Mouse (Mus musculus) mature B cell (primary cell): Measurements from ENCODE around the gene Zc3h4.

Experiments
- in situ Hi-C: fragments of 300-500 bp; cut with MboI; formaldehyde crosslinking; loops from 2 replicates; pipeline ENCODE4 v1.14.3; 2019

Gene Zc3h4

DNA sequence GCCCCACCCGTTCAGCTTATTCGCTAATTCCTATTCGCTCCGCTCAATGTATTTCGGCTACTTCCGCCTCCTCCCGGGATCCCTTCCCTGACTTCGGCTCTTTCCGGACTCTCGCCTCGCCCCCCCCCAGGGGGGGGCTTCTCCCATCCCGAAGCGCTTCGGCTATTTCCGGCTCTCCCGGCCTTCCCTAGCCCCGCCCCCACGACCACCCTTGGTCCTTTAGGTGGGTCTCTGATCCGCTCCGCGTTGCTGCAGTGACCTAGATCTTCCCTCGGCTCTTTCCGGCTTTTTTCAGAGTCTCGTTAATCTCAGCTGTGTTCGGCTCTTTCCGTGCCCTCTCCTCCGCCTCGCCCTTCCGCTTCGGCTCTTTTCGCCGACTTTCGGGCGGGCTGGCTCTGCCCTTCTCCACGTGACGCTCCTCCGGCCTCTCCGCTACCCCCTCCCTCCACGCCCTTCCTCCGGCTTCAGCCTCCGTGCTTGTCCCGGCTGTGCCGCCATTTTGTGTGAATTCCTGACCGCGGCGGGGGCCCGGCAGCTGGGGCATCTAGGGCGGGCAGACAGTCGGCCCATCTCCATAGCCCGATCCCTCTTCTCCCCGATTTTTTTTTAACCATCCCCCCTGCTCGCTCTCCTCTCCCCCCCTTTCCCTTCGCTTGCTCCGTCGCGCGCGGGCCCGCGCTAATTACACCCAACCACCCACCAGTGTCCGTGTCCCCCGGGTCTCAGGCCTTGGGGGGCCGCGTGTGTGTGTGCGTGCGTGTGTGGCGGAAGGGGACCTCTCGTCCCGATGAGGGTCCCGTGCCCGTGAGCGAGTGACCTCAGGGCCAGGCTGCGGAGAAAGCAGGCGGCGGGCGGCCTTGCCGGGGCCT is 656 bp upstream of the Zc3h4 start:
- in situ Hi-C loops: no loop called here

DNA sequence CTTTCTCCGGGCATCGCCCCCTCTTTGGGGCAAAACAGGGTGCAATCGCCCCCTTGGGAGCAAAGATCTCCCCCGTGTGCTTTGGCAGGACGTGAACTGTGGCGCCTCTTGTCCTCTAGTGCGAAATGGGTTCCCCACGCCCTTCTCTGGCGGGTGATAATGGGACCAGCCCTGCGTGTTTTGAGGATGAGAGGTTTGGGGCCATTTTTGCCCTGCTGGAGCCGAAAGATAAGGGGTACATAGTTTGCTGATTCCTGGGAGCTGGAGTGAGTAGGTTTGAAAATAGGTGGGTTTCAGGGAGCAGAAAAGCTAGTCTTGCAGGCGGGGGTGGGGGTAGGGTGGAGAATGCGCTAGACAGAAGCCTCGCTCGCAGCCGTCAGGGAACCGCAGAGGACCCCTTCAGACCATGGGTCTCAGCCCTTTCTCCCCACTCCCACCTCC is 1.3 kb downstream of the Zc3h4 start:
- in situ Hi-C loops: no loop called here

DNA sequence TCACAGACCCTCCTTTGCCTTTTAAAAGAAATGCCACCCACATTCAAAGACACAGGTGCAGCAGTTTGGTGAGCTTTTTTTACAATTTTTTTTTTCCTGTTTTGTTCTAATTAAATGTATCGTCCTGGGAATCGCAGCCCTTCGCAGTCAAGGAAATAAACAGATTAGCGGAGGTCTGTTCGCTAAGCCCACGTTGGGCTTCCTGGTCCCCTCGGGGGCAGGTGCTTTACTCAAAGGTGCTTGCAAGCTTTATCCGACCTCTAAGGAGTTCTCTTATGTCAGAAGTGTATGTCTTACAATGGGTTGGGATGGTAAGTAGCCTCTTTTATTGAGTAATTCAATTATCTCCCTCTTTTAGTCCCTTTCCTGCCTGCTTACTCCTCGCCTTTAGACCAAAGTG is 1.7 kb downstream of the Zc3h4 start:
- in situ Hi-C loops: no loop called here

DNA sequence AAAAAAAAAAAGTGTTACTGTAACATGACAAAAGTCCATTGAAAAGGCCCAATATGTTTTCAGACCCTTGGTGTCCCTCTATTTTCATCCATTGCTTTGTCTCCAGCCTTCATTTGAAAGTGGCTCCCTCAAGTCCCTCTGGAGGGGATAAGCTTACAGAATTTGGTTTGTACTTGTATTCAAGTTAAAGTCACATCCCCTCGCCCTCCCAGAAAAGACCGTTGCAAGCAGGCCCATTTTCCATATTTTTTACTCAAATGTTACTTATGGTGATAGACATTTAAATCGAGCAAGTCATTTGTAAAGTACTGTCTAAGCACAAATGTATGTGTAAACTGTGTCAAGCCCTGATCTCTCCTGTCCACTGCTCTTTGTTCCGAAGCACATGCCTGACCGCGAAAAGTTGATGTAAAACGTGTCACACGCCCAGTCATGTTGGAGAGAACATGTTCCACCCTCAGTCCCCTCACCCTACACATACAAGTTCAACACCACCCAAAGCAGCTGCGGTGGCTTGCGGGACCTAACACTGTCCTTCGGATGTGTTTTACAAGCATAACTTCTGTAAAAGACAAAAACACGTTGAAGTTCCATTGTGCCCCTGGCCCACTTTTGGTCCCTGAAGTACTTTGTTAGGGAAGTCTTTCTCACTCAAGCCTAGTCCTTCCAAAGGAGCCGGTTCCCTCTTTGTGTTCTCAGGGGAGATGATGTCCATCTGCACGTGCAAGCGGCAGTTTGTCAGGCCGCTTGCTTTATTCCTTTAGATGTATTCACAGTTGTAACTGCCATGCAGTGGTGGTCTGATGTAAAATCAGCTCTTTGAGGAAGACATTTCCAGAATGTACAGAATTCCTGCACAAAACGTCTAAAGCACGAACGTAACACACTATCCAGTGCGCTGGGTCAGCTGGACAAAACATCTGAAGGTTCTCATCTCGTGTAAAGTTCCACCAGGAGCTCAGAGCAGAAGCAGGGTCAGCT is 2.5 kb downstream of the Zc3h4 start:
- in situ Hi-C loops: no loop called here

DNA sequence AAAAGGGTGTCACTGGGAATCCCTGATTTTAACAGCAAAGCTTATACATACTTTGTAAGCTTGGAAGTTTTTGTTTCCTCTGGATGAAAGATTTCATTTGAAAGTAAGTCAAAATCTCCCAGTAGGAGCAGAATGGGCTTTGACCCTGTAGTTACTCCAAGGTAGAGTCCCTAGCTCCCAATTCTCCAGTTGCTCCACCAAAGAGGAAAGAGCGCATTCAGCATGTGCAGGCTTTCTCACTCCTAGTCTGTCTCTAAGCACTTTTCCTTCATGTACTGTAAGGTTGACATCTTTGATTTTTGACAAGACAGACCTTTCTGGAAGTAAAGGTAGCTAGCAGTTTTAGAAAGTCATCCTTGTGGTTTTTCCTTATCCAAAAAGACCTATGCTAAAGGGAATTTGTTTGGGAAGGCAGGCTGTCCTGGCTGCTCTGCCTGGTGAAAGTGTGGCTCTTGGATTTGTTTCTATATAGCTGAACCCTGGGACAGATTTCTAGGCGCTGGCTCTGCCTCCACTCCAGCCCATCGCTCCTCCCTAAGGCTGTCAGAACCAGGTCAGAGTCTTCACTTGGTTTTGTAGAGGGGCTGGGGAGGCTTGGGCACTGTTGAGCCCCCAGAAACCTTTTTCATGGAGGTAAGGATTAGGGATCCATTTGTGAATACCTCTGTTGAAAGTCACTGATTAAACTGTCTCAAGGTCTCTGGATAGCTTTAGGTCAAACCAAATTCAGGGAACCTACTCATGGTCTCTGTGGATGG is 3.8 kb downstream of the Zc3h4 start:
- in situ Hi-C loops: no loop called here

DNA sequence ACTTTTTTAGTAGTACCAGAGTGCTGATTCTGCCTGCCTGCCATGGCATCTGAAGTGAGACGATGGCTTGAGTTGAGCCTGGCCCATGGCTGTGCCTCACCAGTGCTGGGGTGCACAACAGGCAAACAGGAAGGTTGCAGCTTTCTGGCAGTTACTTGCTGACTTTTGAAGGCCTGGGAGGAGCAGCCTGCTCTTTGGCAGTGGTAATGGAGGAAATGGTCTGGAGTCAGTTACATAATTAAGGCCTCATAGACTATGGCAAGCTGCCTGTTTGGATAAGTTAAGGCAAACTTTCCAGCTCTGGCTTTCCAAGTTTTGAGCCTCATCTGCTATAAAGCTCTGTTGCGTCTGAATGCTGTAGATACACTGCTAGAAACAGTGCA is 4.4 kb downstream of the Zc3h4 start:
- in situ Hi-C loops: no loop called here

DNA sequence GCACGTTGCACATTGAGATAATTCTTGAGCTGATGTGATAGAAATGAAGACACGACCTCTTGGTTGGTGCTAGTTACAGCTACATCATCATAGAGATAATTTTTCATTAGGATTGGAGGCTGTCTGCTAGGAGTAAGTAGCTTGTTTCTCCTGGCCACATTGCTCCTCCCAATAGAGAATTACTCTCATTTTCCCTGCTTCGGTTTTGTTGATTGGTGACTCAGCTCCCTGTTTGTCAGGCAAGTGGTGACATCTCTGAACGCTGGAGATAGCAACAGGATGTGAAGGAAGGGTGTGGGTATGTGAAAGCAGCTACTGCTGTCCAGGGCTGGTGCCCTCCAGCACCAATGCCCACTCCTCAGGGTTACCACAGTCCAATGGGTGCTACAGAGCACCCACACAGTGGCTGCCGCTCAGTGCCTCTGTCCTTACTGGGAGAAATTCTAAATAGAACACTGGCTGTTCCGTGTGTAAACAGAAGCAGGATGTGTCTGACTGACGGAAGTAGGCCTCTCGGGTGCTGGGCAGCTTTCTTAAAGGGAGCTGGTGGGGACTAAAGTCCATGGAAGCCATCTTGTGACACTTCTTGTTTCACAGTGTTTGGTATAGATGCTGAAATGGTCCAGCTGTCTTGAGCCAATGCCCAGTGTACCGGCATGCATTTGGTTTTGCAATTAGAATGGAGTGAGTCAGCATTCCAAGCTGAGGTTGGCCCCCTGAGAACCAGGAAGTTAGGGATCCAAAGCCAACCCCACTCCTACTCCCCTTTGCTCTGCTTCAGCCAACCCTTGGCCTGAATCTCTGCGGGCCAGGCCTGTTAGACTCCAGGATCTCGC is 5.0 kb downstream of the Zc3h4 start:
- in situ Hi-C loops: no loop called here

DNA sequence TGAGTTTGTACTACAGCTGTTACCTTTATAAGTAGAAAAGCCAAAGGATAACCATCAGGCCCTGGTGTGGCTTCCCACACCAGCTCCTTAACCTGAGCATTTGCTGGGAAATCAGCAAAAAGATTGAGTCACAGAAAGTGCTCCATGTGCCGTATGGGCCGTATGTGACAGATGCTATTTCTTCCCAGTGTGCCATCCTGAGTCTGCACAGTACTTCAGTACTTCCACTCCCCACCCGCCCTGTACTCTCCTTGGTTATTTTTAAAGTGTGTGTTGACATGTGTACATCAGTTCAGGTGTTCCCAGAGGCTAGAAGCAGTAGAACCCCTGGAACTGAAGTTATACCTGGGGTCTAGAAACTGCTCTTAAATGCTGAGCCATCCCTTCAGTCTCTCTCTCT is 6.3 kb downstream of the Zc3h4 start:
- in situ Hi-C loops: no loop called here

DNA sequence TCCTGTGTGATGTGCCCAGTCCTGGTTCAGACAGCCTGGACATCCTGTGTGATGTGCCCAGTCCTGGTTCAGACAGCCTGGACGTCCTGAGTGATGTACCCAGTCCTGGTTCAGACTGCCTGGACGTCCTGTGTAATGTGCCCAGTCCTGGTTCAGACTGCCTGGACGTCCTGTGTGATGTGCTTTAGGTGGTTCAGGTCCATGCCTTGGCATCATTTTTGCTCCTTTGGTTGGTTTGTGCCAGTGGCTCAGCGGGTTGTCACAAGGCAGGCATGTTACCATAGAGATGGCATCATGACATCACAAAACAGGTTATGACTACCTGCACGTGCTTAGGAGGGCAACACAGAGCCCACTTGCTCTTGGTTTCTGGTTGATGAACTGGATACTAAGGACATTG is 10.4 kb downstream of the Zc3h4 start:
- in situ Hi-C loops: no loop called here

DNA sequence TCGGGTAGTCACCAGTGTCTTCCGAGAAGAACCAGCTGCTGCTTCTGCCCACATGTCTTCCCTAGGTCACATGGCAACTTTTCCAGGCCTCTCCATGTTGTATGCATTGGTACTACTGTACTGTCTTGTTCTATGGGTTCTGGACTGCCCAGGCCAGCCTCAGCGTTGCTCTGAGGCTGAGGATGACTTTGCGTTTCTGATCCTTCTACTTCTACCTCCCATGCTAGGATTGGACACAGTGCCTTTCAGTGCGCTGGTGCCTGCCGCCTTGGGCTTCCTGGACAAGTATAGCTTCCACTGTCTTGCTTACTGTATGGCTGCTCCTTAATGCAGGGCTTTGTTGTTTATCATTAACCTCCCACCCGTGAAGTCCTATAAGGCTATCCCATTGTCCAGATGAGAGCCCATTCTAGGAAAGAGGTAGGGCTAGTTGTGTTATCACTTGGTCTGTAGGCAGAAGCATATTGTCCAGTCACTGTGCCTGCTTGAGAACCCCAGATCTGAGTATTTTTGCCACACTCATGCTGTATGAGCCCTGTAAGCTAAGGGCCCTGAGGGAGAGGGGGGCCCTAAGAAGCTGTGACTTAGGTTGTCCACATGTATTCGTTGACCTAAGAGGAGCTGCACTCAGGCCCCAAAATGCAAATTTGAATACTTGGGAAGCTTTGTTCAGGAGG is 11.6 kb downstream of the Zc3h4 start:
- in situ Hi-C loops: no loop called here

DNA sequence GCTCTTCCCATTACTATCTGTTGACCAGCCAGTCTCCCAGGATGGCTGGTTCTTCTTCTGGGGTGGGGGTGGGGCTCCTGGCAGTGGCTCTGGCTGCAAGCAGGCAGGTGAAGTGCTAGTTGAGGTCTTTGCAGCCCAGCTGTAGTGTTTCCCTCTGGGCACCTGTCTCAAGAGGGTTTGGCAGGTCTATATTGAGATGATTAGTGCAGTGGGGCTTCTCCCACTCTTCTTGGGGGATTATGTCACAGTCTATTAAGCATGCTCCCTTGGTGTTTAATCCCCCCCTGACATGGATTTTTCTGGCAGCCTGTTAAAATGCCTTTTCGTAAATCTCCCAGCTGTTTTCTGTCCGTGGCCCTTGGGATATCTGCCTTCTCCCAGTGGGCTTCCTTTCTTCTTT is 12.2 kb downstream of the Zc3h4 start:
- in situ Hi-C loops: no loop called here

DNA sequence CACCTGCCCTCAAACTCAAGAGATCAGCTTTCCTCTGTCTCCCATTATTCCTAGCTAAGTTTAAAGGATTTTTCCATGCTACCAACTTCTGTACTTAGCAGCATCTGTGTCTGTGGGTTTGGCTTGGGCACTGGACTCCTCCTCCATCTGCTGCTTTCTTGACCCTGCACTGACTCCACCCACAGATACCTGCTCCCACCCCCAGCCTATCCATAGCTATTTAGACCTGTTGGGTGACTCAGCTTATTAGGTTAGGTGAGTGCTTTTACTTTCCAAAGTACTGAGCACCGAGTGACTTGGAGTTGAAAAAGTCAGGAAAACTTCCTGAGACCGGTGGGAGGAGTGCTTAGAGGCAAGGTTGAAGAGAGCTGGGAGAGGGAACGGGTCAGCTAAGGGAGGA is 14.7 kb downstream of the Zc3h4 start:
- in situ Hi-C loops: no loop called here

DNA sequence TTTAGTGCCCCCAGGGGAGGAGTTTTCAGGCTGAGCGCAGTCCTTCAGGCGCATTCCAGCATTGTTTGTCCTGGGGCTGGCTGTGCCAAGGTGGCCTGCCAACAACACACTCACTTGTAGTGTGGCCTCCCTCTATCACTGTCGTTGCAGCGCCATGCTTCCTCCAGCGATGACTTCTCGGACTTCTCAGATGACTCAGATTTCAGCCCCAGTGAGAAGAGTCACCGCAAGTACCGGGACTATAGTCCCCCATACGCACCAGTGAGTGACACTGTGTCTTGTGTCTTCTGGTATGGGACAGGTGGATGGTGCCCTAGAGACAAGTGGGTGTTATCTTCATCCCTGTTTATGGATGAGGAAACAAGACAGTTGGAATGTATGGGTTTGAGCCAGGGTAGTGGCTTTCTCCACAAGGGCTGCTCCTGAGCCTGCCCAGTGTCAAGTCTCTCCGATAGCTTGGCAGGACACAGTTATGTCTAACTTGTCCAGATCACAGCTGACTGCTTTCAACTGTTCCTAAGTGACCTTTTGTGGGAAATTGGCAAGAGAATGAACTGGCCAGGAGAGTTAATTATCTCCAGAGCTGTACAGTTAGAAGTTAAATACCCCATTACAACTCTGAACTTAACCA is 16.5 kb downstream of the Zc3h4 start:
- in situ Hi-C loops: no loop called here

DNA sequence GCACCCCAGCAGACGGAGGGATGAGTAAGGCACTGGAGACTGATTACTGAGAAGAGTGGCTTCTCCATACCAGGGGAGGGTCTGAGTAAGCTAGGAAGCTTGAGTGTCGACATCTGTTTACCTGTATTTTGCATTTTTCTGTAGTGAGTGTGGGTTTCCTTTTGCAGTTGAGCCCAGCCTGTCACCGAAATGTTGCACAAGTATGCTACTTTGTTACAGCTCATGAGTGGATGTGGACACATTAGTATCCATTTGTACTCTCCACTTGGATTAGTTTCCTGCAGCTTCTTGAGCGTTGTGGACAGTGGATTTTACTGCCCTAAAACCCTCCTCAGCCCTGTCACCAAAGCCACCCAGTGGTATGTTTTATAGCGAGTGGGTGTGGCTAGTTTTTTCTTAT is 18.0 kb downstream of the Zc3h4 start:
- in situ Hi-C loops: no loop called here

DNA sequence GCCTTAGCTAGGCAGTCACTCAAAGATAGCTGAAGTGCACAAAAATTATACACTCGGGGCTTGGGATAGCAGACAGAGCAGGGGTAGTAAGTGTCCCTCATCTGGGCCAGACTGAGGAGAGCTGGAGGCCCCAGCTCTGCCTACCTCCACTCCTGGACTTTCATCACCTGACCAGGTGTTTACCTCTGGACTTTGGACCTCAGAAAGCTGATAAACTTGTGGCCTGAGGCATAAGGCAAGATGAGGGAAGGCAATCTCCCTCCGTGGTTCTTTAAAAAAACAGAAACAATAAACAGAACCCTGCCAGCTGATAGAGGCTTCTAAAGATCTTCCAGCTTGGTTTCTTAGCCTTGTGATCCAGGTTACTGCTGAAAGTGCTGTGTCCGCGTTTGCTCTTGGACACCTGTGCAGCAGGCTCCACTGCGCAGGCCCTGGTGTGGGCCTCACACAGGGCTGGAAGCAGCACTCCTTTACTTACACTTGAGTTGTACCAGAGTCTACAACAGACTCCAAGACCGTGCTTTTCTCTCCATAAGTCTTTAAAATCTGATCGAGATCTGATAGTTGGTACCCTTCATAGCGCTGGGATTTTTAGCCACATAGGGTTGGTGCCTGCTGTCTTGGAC is 19.9 kb downstream of the Zc3h4 start:
- in situ Hi-C loops: no loop called here

DNA sequence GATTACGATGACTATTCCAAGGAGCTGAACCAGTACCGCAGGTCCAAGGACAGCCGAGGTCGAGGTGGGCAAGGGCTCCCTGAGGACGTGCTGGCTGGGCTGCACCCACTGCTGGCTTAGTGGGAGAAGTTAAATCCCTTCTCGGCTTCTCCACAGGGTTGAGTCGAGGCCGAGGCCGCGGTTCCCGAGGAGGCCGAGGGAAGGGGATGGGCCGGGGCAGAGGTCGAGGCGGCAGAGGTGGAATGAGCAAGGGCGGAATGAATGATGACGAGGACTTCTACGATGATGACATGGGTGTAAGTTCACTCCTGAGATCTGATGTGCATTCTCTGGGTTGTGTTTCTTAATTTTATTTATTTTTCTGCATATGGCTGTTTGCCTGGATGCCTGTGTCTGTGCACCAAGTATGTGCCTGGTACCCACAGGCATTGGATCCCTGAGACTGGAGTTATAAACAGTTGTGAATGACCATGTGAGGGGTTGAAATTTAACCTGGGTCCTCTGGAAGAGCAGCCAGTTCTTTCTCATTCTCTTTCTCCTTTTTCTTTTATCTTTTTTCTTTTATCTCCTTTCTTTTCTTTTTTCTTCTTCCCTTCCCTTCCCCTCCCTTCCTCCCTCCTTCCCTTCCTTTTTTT is 21.6 kb downstream of the Zc3h4 start:
- in situ Hi-C loops: no loop called here

DNA sequence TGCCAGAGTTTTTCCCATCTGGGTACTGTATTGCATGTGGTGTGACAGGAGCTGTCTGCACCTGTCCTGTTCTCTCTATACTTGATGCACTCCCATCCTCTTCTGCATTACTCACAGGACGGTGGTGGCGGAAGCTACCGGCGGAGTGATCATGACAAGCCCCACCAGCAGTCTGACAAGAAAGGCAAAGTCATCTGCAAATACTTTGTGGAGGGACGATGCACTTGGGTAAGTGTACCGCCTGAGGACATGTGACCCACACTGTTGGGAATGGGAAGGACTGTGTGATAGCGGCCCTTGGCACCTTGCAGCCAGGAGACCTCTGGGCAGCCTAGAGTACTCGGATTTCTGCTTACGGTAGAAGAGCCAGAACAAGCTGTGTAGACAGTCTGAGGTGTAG is 23.0 kb downstream of the Zc3h4 start:
- in situ Hi-C loops: no loop called here

DNA sequence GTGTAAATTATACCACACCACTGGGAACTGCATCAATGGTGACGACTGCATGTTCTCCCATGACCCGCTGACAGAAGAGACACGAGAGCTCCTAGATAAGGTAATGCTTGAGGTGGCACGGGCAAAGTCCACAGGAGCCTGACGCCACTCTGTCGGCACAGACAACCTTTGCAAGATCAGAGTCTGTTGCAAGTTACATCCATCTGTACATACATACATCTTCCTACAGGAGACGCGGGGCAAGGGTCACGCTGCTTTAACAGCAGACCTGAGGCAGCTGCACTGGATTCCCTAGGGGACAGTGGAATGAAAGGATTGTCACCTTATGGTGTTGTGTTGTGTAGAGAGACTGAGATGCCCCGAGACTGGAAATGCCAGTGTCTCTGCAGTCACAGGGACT is 25.0 kb downstream of the Zc3h4 start:
- in situ Hi-C loops: no loop called here

DNA sequence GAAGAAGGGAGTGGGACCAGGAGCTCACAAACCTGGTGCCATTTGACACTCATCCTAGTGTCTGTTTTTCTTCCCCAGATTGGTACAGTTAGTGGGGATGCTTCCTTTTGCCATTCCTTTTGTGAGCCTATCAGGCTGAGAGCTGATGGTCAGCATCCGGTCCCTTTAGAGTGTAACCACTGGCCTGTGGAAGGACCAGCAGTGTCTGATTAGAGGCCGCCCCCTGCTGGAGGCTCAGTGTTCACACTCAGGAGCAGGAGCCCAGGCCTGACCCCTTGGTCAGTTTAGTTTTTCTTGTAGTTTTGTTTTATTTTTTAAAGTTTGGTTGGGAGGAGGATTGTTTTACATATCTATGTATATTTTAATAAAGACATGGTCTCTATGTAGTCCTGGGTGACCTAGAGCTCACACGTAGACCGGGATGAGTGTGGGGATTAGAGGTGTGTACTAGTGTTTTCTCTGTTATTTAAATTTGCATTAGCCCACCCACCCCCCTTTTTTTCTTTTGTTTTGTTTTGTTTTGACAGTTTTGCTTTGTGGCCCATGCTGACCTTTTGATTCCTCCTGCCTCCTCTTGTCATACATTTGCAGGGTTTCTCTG is 25.5 kb downstream of the Zc3h4 start:
- in situ Hi-C loops: no loop called here
